Mouse (Mus musculus) urinary bladder, postnatal 36 days (tissue): ENCODE data around the gene Arhgap32.
"Not testable (repeated sequence)": the region's sequence is repeated elsewhere in the genome, so short reads cannot be mapped to it uniquely, and the experiment has no call there.

Experiments
- DNase-seq, 2 experiments: peaks; one replicate each; pipeline ENCODE4 v3.0.0; 2022; ENCODE audit warnings: low spot score in 2 of 2, mixed read lengths in 1 of 2

Arhgap32 gene

DNA sequence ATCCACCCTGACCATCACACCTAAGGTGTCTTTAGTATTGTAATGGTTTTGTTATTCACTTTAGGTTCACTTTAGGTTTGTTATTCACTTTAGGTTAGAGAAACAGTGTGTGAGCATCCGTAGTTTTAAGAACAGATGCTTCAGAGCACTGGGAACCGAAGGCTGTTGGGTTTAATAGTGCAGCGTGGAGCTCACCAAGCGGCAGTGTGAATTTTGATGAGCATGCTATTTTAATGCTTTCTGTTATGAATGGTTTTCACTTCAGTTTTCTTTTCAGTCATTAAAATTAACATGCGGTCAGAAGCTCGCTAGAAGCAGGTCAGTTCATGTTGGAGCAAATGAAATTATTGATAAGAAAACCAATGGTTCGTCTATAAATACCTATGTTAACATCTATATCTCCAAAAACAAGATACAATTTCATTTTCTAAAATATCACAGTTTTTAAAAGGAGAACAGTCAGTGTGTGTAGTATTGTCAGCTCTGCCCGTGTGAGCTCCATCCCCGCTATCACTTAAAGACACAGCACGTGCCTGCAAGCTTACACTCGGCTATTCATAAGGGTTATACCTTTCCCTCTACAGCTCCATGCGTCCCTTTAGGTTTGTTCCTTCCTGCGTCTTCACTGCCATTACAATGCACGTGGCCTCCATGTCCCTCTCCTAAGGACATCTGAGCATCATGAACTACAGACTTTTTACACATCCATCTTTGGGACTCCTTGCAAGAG, 21.9 kb downstream of the Arhgap32 start:
- no peak for DNase-seq

DNA sequence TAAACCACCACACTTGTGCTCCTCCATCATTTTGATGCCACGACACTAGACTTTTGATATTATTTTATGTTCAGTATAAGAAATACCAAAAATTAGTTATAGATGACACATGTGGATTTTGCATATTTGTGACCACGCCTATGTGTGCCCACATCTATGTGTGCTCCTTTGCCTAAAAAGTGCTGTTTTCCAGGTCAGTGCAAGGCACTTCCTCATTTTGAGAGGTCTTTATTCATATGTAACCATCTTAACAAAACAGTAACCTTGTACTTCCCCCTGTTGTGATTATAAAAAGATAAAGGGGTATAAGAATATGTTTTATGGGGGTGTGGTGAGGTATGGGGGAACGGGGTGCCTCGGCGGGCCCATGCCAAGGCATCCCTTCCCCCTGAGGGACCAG, 22.7 kb downstream of the Arhgap32 start:
- no peak for DNase-seq

DNA sequence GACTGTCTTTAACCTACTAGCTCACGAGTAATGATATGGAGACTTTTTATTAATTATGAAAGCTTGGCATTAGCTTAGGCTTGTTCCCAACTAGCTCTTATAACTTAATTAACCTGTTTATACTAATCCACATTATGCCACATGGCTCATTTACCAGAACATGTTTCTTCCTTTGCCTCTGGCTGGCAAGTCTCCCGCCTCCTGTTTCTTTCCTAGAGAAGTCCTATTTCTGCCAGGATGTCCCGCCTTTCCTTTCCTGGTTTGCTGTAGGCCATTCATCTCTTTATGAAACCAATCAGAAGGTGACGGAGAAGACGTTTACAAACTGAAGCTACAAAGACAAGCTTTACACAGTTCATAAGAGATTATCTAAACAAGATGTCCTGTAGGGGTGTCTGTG, 23.7 kb downstream of the Arhgap32 start:
- DNase-seq = no peak

DNA sequence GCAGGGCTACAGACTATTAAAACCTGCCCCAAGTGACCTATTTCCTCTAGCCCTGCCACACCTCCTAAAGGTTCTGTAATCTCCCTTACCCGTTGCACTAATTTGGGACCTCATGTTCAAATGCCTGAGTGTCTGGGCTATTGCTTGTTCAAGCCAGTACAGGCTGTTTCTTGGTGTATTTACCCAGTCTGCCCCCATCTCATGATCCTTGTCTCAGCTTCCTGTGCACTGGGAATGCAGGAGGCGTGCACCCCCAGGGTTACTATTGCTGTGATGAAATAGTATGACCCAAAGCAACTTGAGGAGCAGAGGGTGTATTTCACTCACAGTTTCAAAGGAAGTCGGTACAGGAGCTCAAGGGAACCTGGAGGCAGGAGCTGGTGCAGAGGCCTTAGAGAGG, 26.9 kb downstream of the Arhgap32 start:
- no peak for DNase-seq

DNA sequence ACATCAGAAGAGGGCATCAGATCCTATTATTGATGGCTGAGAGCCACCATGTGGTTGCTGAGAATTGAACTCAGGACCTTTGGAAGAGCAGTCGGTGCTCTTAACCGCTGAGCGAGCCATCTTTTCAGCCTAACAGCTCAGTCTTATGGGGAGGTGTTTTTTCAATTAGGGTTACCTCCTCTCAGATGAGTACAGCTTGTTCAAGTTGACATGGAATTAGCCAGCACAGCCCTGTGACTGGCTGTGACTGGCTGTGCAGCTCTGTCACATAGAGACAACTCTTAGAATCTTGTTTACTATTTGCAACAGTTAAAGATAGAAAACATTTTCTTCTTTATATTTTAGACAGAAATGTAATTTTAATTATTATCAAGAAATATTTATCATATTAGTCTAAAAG, 27.5 kb downstream of the Arhgap32 start:
- no peak for DNase-seq

DNA sequence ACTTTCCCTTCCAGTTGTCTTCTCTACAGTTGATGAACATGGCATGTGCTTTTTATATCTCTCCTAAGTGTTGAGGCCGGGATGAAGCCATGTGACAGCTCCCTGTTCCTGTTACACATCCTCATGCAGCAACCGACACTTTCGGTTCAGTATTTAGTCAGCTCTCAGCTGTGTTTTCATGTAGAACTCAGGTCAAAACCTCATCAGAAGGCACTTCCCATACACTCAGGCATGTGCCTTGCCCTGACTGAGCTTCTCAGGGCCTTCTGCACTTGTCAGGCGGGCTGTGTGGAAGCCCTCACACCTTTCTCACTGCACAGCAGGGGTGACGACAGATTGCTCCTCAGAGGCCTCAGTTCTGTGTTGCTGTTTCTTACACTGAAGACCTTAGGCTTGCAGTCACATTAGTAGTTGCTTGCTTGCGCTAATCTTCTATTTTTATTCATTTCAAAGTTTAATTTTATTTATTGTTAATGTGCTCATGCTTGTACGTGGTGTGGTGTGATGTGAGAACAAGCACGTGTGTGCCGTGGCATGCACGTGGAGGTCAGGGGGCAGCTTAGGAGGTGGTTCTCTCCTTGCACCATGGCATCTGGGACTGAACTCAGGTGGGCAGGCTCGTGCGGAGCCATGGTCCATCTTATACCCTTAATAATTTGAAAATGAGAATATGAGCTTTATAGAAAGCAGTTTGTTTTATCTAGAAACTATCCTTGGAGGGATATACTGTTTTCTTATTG, 30.5 kb downstream of the Arhgap32 start:
- DNase-seq = no peak

DNA sequence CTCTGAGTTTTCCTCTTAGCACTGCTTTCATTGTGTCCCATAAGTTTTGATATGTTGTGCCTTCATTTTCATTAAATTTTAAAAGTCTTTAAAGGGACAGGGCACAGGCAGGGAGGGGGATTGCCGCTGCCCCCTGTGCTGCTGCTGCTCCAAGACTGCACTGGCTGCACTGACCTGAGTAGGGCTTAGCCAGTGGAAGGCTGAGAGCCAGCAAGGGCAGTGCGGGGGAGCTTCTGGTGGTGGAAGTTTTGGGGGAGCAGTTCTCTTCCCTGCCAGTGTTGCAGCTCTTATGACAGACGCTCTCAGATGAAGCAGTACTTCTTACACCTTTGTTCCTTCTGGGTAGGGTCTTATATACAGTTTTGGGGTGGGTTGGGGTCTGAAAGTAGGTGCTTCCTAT, 33.3 kb downstream of the Arhgap32 start:
- DNase-seq = no peak

DNA sequence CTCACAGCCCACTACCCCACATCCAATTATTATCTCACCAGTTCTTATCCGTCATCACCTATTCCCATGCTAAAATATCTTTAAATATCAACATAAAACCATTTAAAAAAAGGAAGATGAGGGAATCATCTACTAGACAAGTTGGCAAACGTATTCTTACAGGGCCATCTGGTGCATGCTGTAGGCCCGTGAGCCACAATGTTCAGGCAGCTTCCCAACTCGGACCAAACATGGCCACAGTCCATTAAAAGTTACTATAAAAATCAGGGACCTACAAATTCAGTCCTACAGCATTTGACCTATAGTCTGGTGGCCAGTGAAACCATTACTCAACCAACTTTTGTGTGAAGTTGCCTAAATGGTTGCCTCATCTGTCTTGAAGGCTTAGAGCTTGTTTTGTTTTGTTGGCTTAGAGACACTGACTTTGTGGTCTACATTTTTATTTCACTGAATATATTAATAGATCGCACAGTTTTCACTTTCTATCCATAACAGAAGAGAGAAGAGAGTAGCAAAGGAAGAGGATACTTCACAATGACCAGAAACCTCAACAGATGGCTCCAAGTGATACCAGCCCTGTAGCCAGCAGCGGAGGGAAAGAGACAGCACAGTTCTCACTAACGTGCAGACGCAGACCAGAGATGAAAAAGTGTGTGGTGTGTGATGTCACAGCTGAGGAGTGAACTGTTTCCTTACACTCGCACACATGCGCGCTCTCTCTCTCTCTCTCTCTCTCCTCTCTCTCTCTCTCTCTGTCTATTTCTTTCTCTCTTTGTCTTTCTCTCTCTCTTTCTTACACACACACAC, 34.1 kb downstream of the Arhgap32 start:
- peak in 1 of 2 experiments; percentile 15 for DNase-seq

DNA sequence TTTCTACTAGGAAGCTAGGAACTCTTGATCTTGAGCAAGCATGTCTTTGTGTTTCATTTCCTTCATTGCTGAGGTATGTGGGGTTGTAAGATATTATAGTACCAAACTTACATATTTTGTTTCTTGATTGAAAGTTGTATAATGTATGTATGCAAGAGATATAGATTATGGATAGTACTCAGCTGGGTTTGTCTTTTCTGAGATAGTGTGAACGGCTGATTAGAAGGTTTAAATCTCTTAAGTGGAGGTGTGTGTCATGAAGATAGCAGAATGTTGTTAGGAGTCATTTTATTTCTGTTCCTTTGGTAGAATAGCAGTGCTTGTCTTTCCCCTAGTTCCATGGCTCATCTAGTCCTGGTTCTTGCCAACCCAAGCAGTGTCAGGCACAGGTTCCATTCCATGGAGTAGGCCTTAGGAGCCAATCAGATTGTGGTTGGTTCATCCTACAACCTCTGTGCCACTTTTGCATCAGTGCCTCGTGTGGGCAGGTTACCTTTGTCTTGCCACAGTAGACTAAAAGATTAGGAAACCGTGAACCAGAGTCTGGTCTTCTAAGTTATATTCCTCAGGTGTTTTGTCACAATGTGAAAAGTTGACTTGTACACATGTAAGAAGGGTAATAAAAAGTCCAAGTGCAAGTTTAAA, 38.9 kb downstream of the Arhgap32 start:
- DNase-seq = no peak

DNA sequence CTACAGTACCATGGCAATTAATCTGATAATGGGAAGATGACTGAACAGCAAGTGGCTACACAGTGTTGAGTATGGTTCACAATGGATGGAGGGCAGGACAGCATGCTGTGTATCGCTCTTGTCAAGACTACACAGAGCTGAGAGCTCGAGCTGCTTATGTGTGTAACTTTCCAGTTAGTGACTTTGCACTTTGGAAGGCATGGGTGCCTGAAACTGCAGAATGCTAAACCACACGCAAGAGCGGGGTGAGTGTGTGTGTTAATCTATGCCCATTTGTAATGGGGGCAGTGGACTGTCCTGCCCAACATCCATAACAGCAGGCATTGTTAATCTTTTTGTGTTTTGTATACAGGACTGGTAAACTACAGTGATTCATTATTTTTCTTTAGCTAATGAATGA, 40.8 kb downstream of the Arhgap32 start:
- DNase-seq = no peak

DNA sequence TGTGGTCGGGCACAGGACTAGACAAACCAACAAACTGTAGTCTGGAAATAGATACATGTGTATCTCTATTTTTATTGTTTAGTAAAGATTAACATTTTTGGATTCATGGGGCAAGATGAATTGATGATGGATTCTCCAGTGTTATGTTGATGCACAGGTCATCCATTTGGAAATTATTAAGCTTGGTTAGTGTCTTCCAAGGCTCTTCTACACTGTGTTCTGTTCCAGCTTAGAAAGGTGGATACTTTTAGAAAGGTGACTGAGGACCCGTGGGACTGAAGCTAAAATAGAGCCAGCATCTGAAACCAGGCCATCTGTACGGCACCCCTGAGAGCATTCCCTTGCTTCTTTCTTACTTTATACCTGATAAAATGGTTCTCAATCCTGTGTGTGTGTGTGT, 41.3 kb downstream of the Arhgap32 start:
- DNase-seq = no peak

DNA sequence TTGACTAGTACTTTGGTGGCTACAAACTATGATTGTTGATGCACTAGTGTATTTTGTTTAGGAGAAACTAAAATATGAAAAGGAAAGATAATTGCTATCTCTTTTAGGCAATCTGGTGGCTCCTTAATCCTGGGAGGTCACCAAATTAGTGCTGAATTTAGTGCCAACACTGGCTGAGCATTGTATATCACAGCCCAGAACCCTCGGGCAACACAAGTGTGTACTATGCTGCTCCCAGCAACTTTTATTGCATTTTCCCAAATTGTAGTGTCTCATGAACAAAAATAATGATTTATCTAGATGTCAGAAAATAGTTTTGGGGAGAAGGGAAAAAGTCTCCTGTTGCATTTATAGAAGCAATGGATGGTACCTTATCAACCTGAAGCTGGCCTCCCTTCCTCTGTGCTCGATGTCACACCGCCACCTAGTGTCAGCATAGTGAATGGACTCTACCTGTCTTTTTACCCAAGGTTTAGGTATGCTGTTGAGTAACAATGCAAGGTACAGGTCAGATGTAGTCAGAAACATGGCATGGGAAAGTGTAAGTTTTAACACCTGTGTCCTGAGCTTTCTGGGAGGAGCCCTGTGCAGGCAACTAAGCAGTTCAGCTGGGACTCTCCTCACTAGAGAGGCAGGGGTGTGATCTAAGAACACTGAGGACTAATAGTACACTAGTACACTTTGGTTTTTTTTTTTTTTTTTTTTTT, 43.1 kb downstream of the Arhgap32 start:
- peak; percentile 72 to 76 for DNase-seq

DNA sequence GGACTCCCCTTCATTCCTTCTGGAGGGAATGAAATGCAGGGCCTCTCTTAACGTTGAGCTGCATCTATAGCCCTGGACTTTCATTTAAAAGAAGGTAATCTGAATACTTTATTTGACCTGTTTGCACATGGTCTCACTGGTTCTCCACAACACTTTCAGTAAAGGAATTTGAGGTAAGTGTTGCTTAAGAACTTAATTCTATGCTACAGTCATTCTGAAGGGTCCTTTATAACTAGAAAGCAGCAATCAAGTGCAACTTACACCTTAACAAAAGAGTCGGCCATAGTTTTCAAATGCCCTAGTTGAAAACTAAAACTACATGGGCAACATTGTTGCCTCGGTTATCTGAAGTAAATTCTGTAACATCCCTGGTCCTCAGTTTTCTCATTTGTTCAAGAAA, 43.8 kb downstream of the Arhgap32 start:
- DNase-seq = no peak

DNA sequence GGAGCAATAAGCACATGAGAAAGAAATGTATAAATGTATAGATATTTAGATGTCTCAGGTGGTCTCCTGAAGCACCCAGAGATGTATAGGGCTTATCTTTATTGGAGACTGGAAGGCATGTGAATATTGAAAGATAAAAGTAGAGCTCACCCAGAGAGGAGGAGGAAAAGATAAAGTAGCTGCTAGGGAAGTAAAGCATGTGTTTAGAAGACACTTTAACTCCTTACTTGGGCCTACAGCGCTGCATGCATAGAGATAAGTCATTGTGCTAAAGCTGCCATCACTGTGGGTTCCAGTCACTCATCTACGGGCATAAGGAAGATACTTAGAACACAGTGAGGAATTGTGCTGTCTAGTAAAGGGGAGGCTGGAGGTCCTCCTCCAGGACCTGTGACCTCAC, 46.9 kb downstream of the Arhgap32 start:
- DNase-seq = no peak

DNA sequence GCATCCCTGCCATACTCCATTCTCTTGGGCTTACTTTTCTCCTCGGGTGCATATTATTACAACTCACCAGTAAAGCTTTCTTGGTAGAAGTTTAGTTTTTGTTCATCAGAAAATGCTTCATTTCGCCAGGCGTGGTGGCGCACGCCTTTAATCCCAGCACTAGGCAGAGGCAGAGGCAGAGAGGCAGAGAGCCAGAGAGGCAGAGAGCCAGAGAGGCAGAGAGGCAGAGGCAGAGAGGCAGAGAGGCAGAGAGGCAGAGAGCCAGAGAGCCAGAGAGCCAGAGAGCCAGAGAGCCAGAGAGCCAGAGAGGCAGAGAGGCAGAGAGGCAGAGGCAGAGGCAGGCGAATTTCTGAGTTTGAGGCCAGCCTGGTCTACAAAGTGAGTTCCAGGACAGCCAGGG, 47.9 kb downstream of the Arhgap32 start:
- DNase-seq = not testable (repeated sequence)

DNA sequence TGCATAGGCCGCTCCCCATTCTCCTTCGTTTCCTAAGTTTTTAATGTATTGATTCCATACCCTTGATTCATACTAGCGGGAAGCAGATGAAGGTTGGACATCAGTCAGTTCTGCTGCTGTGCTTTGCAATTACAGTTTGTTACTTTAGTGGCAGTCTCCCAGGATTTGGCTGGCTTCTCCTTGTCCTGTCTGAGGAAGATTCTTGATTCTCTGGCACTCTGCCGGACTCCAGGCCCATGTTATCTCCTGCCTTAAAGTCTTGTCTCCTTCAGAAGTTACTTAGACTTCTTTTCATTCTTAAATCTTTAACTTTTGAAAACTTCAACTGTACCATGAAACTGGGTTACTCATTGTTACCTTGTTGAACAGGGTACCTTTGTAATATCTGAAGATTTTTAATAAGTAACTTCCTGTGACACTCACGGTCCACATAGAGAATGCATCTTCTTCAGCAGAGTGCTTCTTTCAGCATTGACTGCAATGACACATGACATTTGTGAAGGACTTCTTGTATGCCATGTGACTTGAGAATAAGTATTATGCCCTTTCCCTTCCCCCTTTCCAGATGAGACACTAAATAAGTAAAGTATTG, 52.7 kb downstream of the Arhgap32 start:
- no peak for DNase-seq

DNA sequence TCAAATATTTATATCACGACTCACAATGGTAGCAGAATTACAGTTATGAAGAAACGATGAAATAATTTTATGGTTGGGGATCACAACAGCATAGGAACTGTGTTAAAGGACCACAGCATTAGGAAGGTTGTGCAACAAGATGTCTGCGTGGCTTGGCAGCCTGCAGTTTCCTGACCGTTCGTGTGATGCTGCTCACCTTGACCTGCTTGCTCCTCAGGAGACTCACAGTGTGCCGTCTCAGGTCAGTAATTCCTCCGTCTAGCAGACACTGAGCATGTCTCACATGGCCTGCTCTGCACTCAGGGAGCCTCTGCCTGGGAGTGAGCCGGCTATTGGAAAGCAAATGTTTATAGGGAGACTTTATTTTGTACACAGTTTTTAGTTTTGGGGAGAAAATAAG, 54.8 kb downstream of the Arhgap32 start:
- no peak for DNase-seq

DNA sequence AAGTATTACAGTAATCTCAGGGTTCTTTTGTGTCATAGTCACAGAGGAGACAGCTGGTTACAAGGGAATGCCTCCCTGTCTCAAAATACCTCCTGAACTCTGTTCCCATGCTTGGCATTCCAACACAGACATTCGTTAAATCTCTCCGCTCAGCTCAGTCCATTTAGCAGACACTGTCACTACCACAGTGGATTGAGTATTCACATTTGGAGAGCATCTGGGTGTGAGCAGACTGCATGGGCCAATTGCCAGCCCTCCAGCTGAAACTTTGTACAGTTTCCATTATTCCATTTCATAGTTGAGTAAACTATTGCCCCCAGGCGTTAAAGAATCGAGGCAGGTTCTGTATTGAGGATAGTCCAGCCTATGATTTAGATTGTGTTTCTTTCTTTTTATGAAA, 60.7 kb downstream of the Arhgap32 start:
- DNase-seq = no peak

DNA sequence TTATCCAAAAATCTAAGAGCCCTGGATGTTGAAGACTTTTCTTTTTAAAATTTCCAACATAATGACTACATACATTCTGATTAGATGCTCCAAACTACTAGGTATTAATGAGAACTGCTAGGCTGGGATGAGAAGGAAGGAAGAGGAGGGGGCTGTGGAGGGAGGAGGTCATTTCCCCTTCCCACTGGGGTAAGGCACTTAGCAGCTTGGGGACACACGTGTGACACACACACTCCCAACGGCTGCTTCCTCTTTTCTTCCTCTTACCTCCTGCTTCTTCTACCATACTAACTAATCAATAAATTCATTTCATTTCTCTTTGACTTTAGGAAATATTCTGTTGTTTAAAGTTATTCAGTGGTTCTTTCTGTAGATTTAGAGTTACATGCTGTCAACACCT, 65.2 kb downstream of the Arhgap32 start:
- DNase-seq = no peak

DNA sequence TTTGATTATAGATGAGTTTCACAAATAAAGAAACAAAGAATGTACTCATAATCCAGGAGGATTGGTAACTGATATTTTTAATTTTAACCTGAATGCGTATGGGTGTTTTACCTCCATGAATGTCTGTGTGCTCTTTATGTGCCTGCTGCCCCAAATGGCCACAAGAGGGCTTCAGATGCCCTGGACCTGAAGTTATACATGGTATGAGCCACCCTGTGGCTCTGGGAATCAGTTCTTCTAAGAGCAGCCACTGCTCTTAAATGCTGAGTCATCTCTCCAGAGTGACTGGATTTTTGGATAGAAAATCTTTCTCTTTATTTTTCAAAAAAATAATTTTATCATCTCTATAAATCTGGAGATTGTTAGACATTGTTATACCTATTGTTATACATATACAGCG, 70.6 kb downstream of the Arhgap32 start:
- DNase-seq = no peak
